11 mouse cellular contexts compared by ENCODE assay signal in the genomic region with DNA sequence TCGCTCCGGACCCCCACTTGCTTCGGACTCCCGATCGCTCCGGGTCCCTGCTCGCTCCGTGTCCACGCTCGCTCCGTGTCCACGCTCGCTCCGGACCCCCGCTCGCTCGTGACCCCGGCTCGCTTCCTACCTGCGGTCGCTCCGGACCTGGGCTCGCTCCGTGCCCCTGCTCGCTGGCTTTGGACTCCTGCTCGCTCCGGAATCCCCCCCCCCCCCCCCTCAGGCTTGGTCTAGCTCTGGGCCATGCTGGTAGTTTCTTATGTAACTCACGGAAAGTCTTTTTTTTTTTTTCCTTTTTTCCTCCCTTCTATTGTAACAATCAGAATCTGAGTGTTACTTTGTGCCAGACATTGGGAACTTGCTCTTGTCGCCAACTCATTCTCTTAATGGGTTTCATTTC. TPM values are rescaled to one million over a fixed set of nuclear protein-coding genes. Genes with fewer than 3 reads are reported as not detected.
DNase-seq lines count a peak whose midpoint lies in the region; ATAC-seq and TF ChIP-seq lines count a peak whose summit lies in the region.
"Had no signal": no experiment of that assay in that cellular context is flagged by ENCODE, and none has a peak within 500 bp of the region (broad histone marks: within the 10 kb centered on the region; RNA-seq: fewer than 3 reads in every experiment).

No protein-coding gene starts in this region.

- H3K36me3 ChIP-seq in heart, postnatal 0 days (replicated peaks; ENCODE audit: control insufficient read depth, insufficient read depth, low read length), result peaks cover 66% of the 10 kb centered on the region
- H3K36me3 ChIP-seq in hindbrain, embryonic 13.5 days, result no peaks in the 10 kb centered on the region
- no peaks in the 10 kb centered on the region for H3K36me3 ChIP-seq in midbrain, embryonic 12.5 days

- H3K9ac ChIP-seq in heart, postnatal 0 days (replicated peaks; ENCODE audit: low read depth, low read length), result peak overlapping the region; percentile 63
- no peak overlapping the region; the same call in 1 of the 2 replicates for H3K9ac ChIP-seq in hindbrain, embryonic 13.5 days
- peak overlapping the region; percentile 49; the same call in 1 of the 2 replicates for H3K9ac ChIP-seq in midbrain, embryonic 12.5 days (replicated peaks)

- 66% methylated on average over 29 of the region's 29 CpGs for WGBS in heart, postnatal 0 days
- WGBS in hindbrain, embryonic 13.5 days, result under 1% methylated on average over 25 of the region's 29 CpGs
- WGBS in midbrain, embryonic 12.5 days, result 3% methylated on average over 29 of the region's 29 CpGs

- no peak for ATAC-seq in heart, postnatal 0 days (ENCODE audit: insufficient read depth, low read depth)
- no peak for ATAC-seq in hindbrain, embryonic 13.5 days (ENCODE audit: low FRiP score)
- no peak for ATAC-seq in midbrain, embryonic 12.5 days (ENCODE audit: low FRiP score, low read depth)
- no peak for ATAC-seq in megakaryocyte-erythroid progenitor cell, adult 5-6 weeks (replicated peaks; ENCODE audit: low FRiP score, low TSS enrichment, poor library complexity, severe bottlenecking)
- ATAC-seq: inflammation-experienced regulatory T-cells, adult 6 months had no signal

- H3K4me3 ChIP-seq in heart, postnatal 0 days (ENCODE audit: low read depth, low read length), result peak overlapping the region; percentile 60
- H3K4me3 ChIP-seq in brown adipose tissue, adult 24 weeks (ENCODE audit: insufficient read depth, low read depth, low read length), result peak overlapping the region; percentile 88
- peak overlapping the region; percentile 50 for H3K4me3 ChIP-seq in hindbrain, embryonic 13.5 days
- H3K4me3 ChIP-seq in midbrain, embryonic 12.5 days, result peak overlapping the region; percentile 53

- H3K9me3 ChIP-seq in heart, postnatal 0 days (replicated peaks; ENCODE audit: control insufficient read depth, low read length), result peaks cover 16% of the 10 kb centered on the region
- H3K9me3 ChIP-seq in hindbrain, embryonic 13.5 days, result no peaks in the 10 kb centered on the region
- no peaks in the 10 kb centered on the region for H3K9me3 ChIP-seq in midbrain, embryonic 12.5 days

- H3K4me2 ChIP-seq in heart, postnatal 0 days (ENCODE audit: low read depth, low read length), result peak overlapping the region; percentile 64
- H3K4me2 ChIP-seq in hindbrain, embryonic 13.5 days, result peak overlapping the region; percentile 94
- peak overlapping the region; percentile 96 for H3K4me2 ChIP-seq in midbrain, embryonic 12.5 days (replicated peaks)

- peak overlapping the region; percentile 81 for H3K27ac ChIP-seq in heart, postnatal 0 days (ENCODE audit: low read depth)
- peak overlapping the region; percentile 92 for H3K27ac ChIP-seq in brown adipose tissue, adult 24 weeks (replicated peaks; ENCODE audit: low read depth, low read length)
- no peak overlapping the region for H3K27ac ChIP-seq in hindbrain, embryonic 13.5 days
- H3K27ac ChIP-seq in midbrain, embryonic 12.5 days (replicated peaks), result no peak overlapping the region

- no peaks in the 10 kb centered on the region for H3K27me3 ChIP-seq in heart, postnatal 0 days (ENCODE audit: control insufficient read depth, insufficient read depth, low read length)
- peaks cover 77% of the 10 kb centered on the region for H3K27me3 ChIP-seq in hindbrain, embryonic 13.5 days
- peaks cover 83% of the 10 kb centered on the region for H3K27me3 ChIP-seq in midbrain, embryonic 12.5 days

- TF ChIP-seq EP300 in heart, postnatal 0 days (IDR thresholded peaks at IDR 0.05; ENCODE audit: low read depth), result no peak

- no peak for DNase-seq in heart, postnatal 0 days (ENCODE audit: low spot score)
- DNase-seq in heart, postnatal 25 days (ENCODE audit: low spot score), result no peak
- DNase-seq in Muller cell, postnatal 12 days (ENCODE audit: inconsistent ontology term), result no peak
- DNase-seq in frontal cortex, postnatal 25 days (ENCODE audit: low spot score in 2 of 2), result no peak
- DNase-seq: cerebellum, adult 9-10 months; right cerebral cortex, postnatal 14 days had no signal

- no peak for TF ChIP-seq CTCF in heart, postnatal 0 days (IDR thresholded peaks at IDR 0.05; ENCODE audit: low read depth)

- H3K4me1 ChIP-seq in heart, postnatal 0 days (ENCODE audit: control insufficient read depth, insufficient read depth), result no peaks in the 10 kb centered on the region
- peaks cover 6% of the 10 kb centered on the region for H3K4me1 ChIP-seq in brown adipose tissue, adult 24 weeks (ENCODE audit: control insufficient read depth, insufficient read depth, insufficient read length, low read length)
- H3K4me1 ChIP-seq in hindbrain, embryonic 13.5 days (replicated peaks), result peaks cover 22% of the 10 kb centered on the region
- peaks cover 7% of the 10 kb centered on the region; the same call in 1 of the 2 replicates for H3K4me1 ChIP-seq in midbrain, embryonic 12.5 days

- intact Hi-C loops in heart, postnatal 25 days (cut with DNase I), result loop anchor here (2.0 kb wide), 1 partner anchor 26 kb away; no protein-coding TSS in a partner anchor

RNA-seq across cellular contexts. Expression of gene Slfn5, which starts 18.0 kb away (rescaled TPM):
- 21.5 and 29.0 TPM in 2 replicates for total RNA-seq in heart, postnatal 0 days (2014; rRNA removed; ENCODE audit: low replicate concordance)
- polyA plus RNA-seq in heart, postnatal 0 days (2015; fragmentation: Nextera tagmentation; extraction: Ambion mirVana), result 15.6 and 18.7 TPM in 2 replicates
- 10 to 100 TPM; 60.8 to 70.3 TPM for total RNA-seq in heart, postnatal 25 days (2021)
- 28.7 and 30.4 TPM in 2 replicates for polyA plus RNA-seq in brown adipose tissue, adult 24 weeks (2012; ENCODE audit: insufficient read depth, insufficient read length, missing spikeins)
- polyA plus RNA-seq in hindbrain, embryonic 13.5 days (2015; fragmentation: Nextera tagmentation; extraction: Ambion mirVana), result 1.00 and 1.0 TPM in 2 replicates
- 0.80 and 0.83 TPM in 2 replicates for polyA plus RNA-seq in midbrain, embryonic 12.5 days (2016; fragmentation: Nextera tagmentation; extraction: Ambion mirVana)
- total RNA-seq in megakaryocyte-erythroid progenitor cell, adult 5-6 weeks (2014; fragmentation: Nextera tagmentation), result 1.1 and 2.5 TPM in 2 replicates
- total RNA-seq in megakaryocyte-erythroid progenitor cell, adult 5-6 weeks (2017), result 2.8 and 5.5 TPM in 2 replicates

RNA-seq across cellular contexts. Expression of gene Unc45b, which starts 22.8 kb away (rescaled TPM):
- 200 and 239 TPM in 2 replicates for total RNA-seq in heart, postnatal 0 days (2014; rRNA removed; ENCODE audit: low replicate concordance)
- 153 and 167 TPM in 2 replicates for polyA plus RNA-seq in heart, postnatal 0 days (2015; fragmentation: Nextera tagmentation; extraction: Ambion mirVana)
- total RNA-seq in heart, postnatal 25 days (2021), result 100 to 1,000 TPM; 172 to 215 TPM
- 9.1 and 14.2 TPM in 2 replicates for polyA plus RNA-seq in brown adipose tissue, adult 24 weeks (2012; ENCODE audit: insufficient read depth, insufficient read length, missing spikeins)
- polyA plus RNA-seq in hindbrain, embryonic 13.5 days (2015; fragmentation: Nextera tagmentation; extraction: Ambion mirVana), result 1.2 and 1.3 TPM in 2 replicates
- polyA plus RNA-seq in midbrain, embryonic 12.5 days (2016; fragmentation: Nextera tagmentation; extraction: Ambion mirVana), result 0.89 and 0.93 TPM in 2 replicates
- total RNA-seq in megakaryocyte-erythroid progenitor cell, adult 5-6 weeks (2014; fragmentation: Nextera tagmentation), result not detected in 2 replicates
- not detected in 2 replicates for total RNA-seq in megakaryocyte-erythroid progenitor cell, adult 5-6 weeks (2017)

RNA-seq across cellular contexts. Expression of gene Nle1, which starts 25.0 kb away (rescaled TPM):
- 25.9 and 28.1 TPM in 2 replicates for total RNA-seq in heart, postnatal 0 days (2014; rRNA removed; ENCODE audit: low replicate concordance)
- 9.0 and 9.4 TPM in 2 replicates for polyA plus RNA-seq in heart, postnatal 0 days (2015; fragmentation: Nextera tagmentation; extraction: Ambion mirVana)
- 10 to 100 TPM; 12.1 to 14.5 TPM for total RNA-seq in heart, postnatal 25 days (2021)
- 3.8 and 6.7 TPM in 2 replicates for polyA plus RNA-seq in brown adipose tissue, adult 24 weeks (2012; ENCODE audit: insufficient read depth, insufficient read length, missing spikeins)
- 27.3 and 35.3 TPM in 2 replicates for polyA plus RNA-seq in hindbrain, embryonic 13.5 days (2015; fragmentation: Nextera tagmentation; extraction: Ambion mirVana)
- polyA plus RNA-seq in midbrain, embryonic 12.5 days (2016; fragmentation: Nextera tagmentation; extraction: Ambion mirVana), result 33.8 and 33.9 TPM in 2 replicates
- 103 and 130 TPM in 2 replicates for total RNA-seq in megakaryocyte-erythroid progenitor cell, adult 5-6 weeks (2014; fragmentation: Nextera tagmentation)
- total RNA-seq in megakaryocyte-erythroid progenitor cell, adult 5-6 weeks (2017), result 18.6 and 45.0 TPM in 2 replicates

RNA-seq across cellular contexts. Expression of gene Fndc8, which starts 41.3 kb away (rescaled TPM):
- not detected in 2 replicates for total RNA-seq in heart, postnatal 0 days (2014; rRNA removed; ENCODE audit: low replicate concordance)
- polyA plus RNA-seq in heart, postnatal 0 days (2015; fragmentation: Nextera tagmentation; extraction: Ambion mirVana), result 0.10 and 0.12 TPM in 2 replicates
- total RNA-seq in heart, postnatal 25 days (2021), result not detected
- 0.79 TPM in 1 of 2 replicates, not detected in the other for polyA plus RNA-seq in brown adipose tissue, adult 24 weeks (2012; ENCODE audit: insufficient read depth, insufficient read length, missing spikeins)
- 0.71 and 0.80 TPM in 2 replicates for polyA plus RNA-seq in hindbrain, embryonic 13.5 days (2015; fragmentation: Nextera tagmentation; extraction: Ambion mirVana)
- 0.27 and 0.64 TPM in 2 replicates for polyA plus RNA-seq in midbrain, embryonic 12.5 days (2016; fragmentation: Nextera tagmentation; extraction: Ambion mirVana)
- total RNA-seq in megakaryocyte-erythroid progenitor cell, adult 5-6 weeks (2014; fragmentation: Nextera tagmentation), result not detected in 2 replicates
- total RNA-seq in megakaryocyte-erythroid progenitor cell, adult 5-6 weeks (2017), result not detected in 2 replicates
- polyA plus RNA-seq: inflammation-experienced regulatory T-cells, adult 6 months had no signal

RNA-seq across cellular contexts. Expression of gene Rad51d, which starts 42.8 kb away (rescaled TPM):
- total RNA-seq in heart, postnatal 0 days (2014; rRNA removed; ENCODE audit: low replicate concordance), result 10.8 and 11.5 TPM in 2 replicates
- 9.9 and 11.8 TPM in 2 replicates for polyA plus RNA-seq in heart, postnatal 0 days (2015; fragmentation: Nextera tagmentation; extraction: Ambion mirVana)
- total RNA-seq in heart, postnatal 25 days (2021), result 1 to 10 TPM; 8.0 to 9.3 TPM
- 13.4 and 21.8 TPM in 2 replicates for polyA plus RNA-seq in brown adipose tissue, adult 24 weeks (2012; ENCODE audit: insufficient read depth, insufficient read length, missing spikeins)
- polyA plus RNA-seq in hindbrain, embryonic 13.5 days (2015; fragmentation: Nextera tagmentation; extraction: Ambion mirVana), result 12.3 and 13.4 TPM in 2 replicates
- 12.8 and 14.1 TPM in 2 replicates for polyA plus RNA-seq in midbrain, embryonic 12.5 days (2016; fragmentation: Nextera tagmentation; extraction: Ambion mirVana)
- total RNA-seq in megakaryocyte-erythroid progenitor cell, adult 5-6 weeks (2014; fragmentation: Nextera tagmentation), result 14.3 and 20.0 TPM in 2 replicates
- total RNA-seq in megakaryocyte-erythroid progenitor cell, adult 5-6 weeks (2017), result 16.3 and 18.9 TPM in 2 replicates

Comparison
In these comparisons a context has a peak if more than half of its experiments do, and no peak if none do; other contexts are left out.
1. H3K27ac ChIP-seq: peak in heart, postnatal 0 days (single experiment) and brown adipose tissue, adult 24 weeks (single experiment); none in hindbrain, embryonic 13.5 days (single experiment) and midbrain, embryonic 12.5 days (single experiment).
2. RNA of gene Unc45b, which starts 22.8 kb away (polyA plus RNA-seq): 153 to 167 TPM in heart, postnatal 0 days; 9.1 to 14.2 TPM in brown adipose tissue, adult 24 weeks, 1.2 to 1.3 TPM in hindbrain, embryonic 13.5 days and 0.89 to 0.93 TPM in midbrain, embryonic 12.5 days; every median in the first group is over 10 times any median in the second.
3. Peak in every context shown above with its lines, with median percentiles within 50 percentile points of each other: H3K4me2 ChIP-seq and H3K4me3 ChIP-seq.